Mouse (Mus musculus) hindbrain, embryonic 16.5 days (tissue): ENCODE measurements around the gene Matn4. TPM values are rescaled to one million over a fixed set of nuclear protein-coding genes. Genes with fewer than 3 reads are reported as not detected.

Source experiments
- ATAC-seq: fragments of 200-750 bp; cut with Nextera tagmentation; 2 replicates; pipeline ENCODE4 v1.8.0; 2017; ENCODE audit warnings: moderate TSS enrichment, moderate library complexity
- H3K27ac ChIP-seq: fragments of 300-500 bp; sonication (generic); 2 replicates; pipeline ENCODE4 v1.5.1; 2014; ENCODE audit warnings: low read depth, mild to moderate bottlenecking, control low read depth, low read length, moderate library complexity
- H3K27me3 ChIP-seq: fragments of 300-500 bp; sonication (generic); replicated peaks from 2 replicates; pipeline ENCODE4 v1.6.1; 2014; ENCODE audit warnings: low read length; ENCODE audit not compliant: control insufficient read depth, insufficient read depth
- H3K36me3 ChIP-seq: fragments of 300-500 bp; sonication (generic); 2 replicates; pipeline ENCODE4 v1.6.1; 2014; ENCODE audit warnings: mild to moderate bottlenecking, low read length, moderate library complexity, mixed read lengths; ENCODE audit not compliant: control insufficient read depth, insufficient read depth
- H3K4me1 ChIP-seq: fragments of 300-500 bp; sonication (generic); 2 replicates; pipeline ENCODE4 v1.6.1; 2014; ENCODE audit warnings: low read depth, low read length; ENCODE audit not compliant: control insufficient read depth, insufficient read depth
- H3K4me2 ChIP-seq: fragments of 300-500 bp; sonication (generic); 2 replicates; pipeline ENCODE4 v1.6.1; 2014; ENCODE audit warnings: mild to moderate bottlenecking, low read length, control low read depth, moderate library complexity
- H3K4me3 ChIP-seq: fragments of 300-500 bp; sonication (generic); 2 replicates; pipeline ENCODE4 v1.5.1; 2014; ENCODE audit warnings: mild to moderate bottlenecking, low read length, control low read depth, moderate library complexity
- H3K9ac ChIP-seq: fragments of 300-500 bp; sonication (generic); 2 replicates; pipeline ENCODE4 v1.6.1; 2014; ENCODE audit warnings: low read depth, mild to moderate bottlenecking, control low read depth, low read length, moderate library complexity
- H3K9me3 ChIP-seq: fragments of 300-500 bp; sonication (generic); 2 replicates; pipeline ENCODE4 v1.6.1; 2014; ENCODE audit warnings: mild to moderate bottlenecking, low read length, moderate library complexity; ENCODE audit not compliant: control insufficient read depth
- whole genome bisulfite sequencing: fragments of 180-500 bp; shearing (Covaris S2); extraction: QIAGEN DNeasy Blood & Tissue Kit; methylation state at CpG from one replicate; pipeline ENCODE4 v1.1.7; 2014; 5-methylcytosine and 5-hydroxymethylcytosine counted together
- polyA plus RNA-seq: library from polyadenylated mRNA; unstranded; fragments of >200 nt; fragmentation: Nextera tagmentation; extraction: Ambion mirVana; gene quantifications from 2 replicates; pipeline ENCODE4 v1.2.1, GENCODE M21; 2015

The Matn4 gene
- polyA plus RNA-seq, 1 experiment from 2014 or later = 3.8 TPM

DNA sequence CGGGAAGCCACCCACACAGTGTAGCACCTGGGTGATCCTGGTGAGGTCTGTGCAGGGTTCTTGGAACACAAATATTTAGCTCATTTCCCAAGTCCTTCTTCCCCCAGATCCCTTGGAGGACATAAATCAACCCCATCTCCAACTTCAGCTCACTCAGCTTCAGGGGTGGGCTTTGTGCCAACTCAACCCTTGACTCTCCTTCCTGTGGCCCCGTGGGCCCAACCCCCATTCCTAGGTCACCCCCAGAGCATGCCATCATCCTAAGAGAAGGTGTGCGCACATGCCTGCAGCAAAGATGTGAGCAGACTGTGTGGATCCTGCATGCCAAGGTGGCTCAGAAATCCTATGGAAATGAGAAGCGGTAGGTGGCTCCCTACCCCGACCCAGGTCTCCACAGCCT is 559 bp upstream of the Matn4 start:
- Histone ChIP-seq H3K27me3 (peaks cover 70% of the 10 kb centered on the region), H3K9me3 (no peaks in the 10 kb centered on the region), H3K36me3 (no peaks in the 10 kb centered on the region), H3K4me1 (peaks cover 7% of the 10 kb centered on the region), H3K27ac (no peak overlapping the region), H3K4me3 (no peak overlapping the region), H3K9ac (no peak overlapping the region), H3K4me2 (no peak overlapping the region)
- ATAC-seq = no peak
- 38% methylated on average over 5 of the region's 5 CpGs for WGBS

DNA sequence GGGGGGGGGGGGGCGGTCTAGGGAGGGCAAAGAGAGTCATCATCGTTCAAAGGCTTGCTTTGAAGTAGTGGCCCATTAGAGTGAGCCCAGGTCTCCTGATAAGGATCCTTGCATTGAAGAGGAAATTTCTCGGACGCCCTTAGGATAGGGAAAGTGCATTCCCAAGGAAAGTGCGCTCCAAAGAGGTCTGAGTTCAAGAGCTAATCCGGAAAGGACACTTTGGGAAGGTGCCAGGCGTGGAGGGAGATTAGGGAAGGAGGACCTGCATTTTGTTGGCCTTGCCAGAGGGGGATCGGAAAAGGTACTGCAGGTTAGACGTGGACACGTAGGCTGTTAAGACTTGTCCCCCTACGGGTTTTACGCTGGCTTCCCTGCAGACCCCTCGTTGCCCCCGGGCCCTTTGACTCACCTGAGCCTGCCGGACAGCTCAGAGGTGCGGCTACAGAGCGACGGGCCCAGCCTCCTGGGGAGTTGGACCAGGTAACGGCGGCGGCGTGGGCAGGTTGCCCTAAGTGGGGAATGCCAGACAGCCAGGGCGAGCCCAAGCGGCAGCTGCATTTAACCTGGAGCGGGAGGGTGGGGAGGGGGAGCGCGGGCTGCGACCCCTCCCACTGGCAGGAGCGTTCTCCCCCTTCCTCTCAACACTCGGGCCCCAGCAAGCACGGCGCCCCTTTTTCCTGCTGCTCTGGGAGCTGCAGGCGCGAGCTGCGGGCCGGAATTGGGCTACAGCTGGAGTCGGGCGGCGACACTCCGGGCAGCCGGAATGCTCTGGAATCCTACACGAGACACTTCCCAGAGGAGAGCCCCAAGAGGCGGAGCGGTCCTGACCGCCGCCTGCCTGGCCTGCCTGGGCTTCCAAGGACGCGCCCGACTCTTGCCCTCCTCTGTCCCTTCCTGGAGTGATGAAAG is 624 bp downstream of the Matn4 start:
- Histone ChIP-seq H3K9me3 (no peaks in the 10 kb centered on the region), H3K27ac (no peak overlapping the region), H3K36me3 (no peaks in the 10 kb centered on the region), H3K4me3 (peak overlapping the region; percentile 23), H3K27me3 (peaks cover 71% of the 10 kb centered on the region), H3K4me1 (peaks cover 9% of the 10 kb centered on the region), H3K4me2 (peak overlapping the region; percentile 53), H3K9ac (peak overlapping the region; percentile 35)
- under 1% methylated on average over 42 of the region's 49 CpGs for WGBS
- no peak for ATAC-seq

- Histone ChIP-seq H3K4me1 (peaks cover 9% of the 10 kb centered on the region), H3K36me3 (no peaks in the 10 kb centered on the region), H3K27ac (no peak overlapping the region), H3K27me3 (peaks cover 74% of the 10 kb centered on the region), H3K9ac (no peak overlapping the region), H3K4me3 (no peak overlapping the region), H3K9me3 (no peaks in the 10 kb centered on the region), H3K4me2 (no peak overlapping the region)
- no peak for ATAC-seq
- 10% methylated on average over 14 of the region's 14 CpGs for WGBS
Observed at GRCm38 (mm10) chr2:164403396-164404081, 1.4 kb downstream of the Matn4 start.

DNA sequence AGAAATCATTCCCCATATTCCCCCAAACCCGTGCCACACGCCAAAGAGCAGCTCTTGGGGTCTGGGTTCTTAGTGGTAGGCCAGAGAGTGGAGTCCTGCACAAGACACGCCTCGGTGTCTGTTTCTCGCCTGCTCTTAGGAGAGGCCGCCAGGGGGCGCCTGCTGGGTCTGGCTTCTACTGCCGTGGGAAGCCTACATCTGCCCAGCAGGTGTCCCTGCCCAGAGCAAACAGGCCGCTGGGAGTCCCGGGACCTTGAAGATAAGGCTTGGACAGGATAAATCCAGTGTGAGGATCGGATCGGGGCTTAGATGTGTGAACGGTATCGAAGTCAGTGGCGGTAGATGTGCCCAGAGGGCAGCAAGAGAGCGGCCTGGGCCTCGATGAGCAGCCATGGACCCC is 2.1 kb downstream of the Matn4 start, which contains the start of gene Rbpjl:
Gene Rbpjl (plus strand): TSS at position 236 of the 400 bp plus-strand sequence.
- peaks cover 68% of the 10 kb centered on the region for H3K27me3 ChIP-seq
- WGBS = 4% methylated on average over 17 of the region's 17 CpGs
- no peak within 1 kb of the TSS for H3K4me3 ChIP-seq
- no peak within 1 kb of the TSS for H3K27ac ChIP-seq
- no peak within 1 kb of the TSS for H3K4me2 ChIP-seq
- no peaks in the 10 kb centered on the region for H3K36me3 ChIP-seq
- H3K4me1 ChIP-seq = peaks cover 9% of the 10 kb centered on the region
- no peak within 1 kb of the TSS for H3K9ac ChIP-seq
- peaks cover 3% of the 10 kb centered on the region for H3K9me3 ChIP-seq
- no peak for ATAC-seq

DNA sequence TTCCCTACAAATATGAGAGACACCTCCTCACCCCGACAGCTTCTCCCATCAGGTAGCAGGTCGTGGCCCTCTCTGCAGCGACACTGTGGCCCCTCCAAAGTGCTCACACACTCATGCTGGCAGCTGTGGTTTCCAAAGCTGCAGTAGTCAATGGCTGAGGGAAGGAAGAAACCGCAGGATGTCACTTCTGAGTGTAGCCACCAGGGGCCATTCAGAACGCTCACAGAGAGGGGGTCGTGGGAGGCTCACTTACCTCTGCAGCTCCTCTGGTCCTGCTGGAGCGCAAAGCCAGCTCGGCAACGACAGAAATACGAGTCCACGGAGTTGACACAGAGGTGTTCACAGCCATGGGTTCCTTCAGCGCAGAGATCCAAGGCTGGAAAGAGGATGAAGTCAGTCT is 8.0 kb downstream of the Matn4 start:
- Histone ChIP-seq H3K4me1 (peaks cover 6% of the 10 kb centered on the region), H3K4me2 (no peak overlapping the region), H3K9me3 (peaks cover 11% of the 10 kb centered on the region), H3K27me3 (peaks cover 26% of the 10 kb centered on the region), H3K27ac (no peak overlapping the region), H3K4me3 (no peak overlapping the region), H3K36me3 (no peaks in the 10 kb centered on the region), H3K9ac (no peak overlapping the region)
- 77% methylated on average over 12 of the region's 12 CpGs for WGBS
- no peak for ATAC-seq

GRCm38 (mm10) chr2:164396076-164396475 is 8.9 kb downstream of the Matn4 start:
- ATAC-seq = no peak
- 92% methylated on average over 7 of the region's 7 CpGs for WGBS
- no peaks in the 10 kb centered on the region for H3K36me3 ChIP-seq

GRCm38 (mm10) chr2:164393126-164393525 is 11.8 kb downstream of the Matn4 start:
- 80% methylated on average over 29 of the region's 29 CpGs for WGBS
- Histone ChIP-seq H3K27ac (no peak overlapping the region), H3K36me3 (no peaks in the 10 kb centered on the region), H3K9ac (no peak overlapping the region), H3K4me2 (no peak overlapping the region), H3K27me3 (no peaks in the 10 kb centered on the region), H3K9me3 (peaks cover 10% of the 10 kb centered on the region), H3K4me1 (no peaks in the 10 kb centered on the region; the same call in 1 of the 2 replicates), H3K4me3 (no peak overlapping the region)
- no peak for ATAC-seq

More at GRCm38 (mm10) chr2:164396076-164396475, 8.9 kb downstream of the Matn4 start:
- H3K9ac ChIP-seq = no peak overlapping the region
- H3K27me3 ChIP-seq = peaks cover 18% of the 10 kb centered on the region
- H3K4me3 ChIP-seq = no peak overlapping the region
- H3K4me2 ChIP-seq = no peak overlapping the region
- H3K4me1 ChIP-seq = peaks cover 6% of the 10 kb centered on the region
- peaks cover 11% of the 10 kb centered on the region for H3K9me3 ChIP-seq
- H3K27ac ChIP-seq = no peak overlapping the region

DNA sequence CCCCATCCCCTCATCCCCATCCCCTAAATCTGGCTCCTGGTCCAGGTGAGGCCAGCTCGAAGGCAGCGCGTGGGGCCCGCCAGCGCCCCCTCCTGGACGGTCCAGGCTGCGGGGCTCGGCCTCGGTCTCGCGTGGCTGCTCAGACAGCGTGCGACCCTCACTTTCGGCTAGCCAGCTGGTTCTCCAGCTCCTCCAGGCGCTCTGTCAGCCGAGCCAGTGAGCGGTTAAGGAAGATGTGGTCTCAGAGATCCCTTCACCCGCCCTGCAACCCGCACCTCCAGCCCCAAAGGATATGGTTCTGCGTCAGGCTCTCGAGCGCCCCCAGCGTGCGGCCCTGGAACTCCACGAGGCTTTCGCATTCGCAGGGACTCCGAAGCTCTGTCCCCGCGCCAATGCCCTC is 15.5 kb downstream of the Matn4 start:
- no peaks in the 10 kb centered on the region for H3K36me3 ChIP-seq
- 0% methylated on average over 30 of the region's 30 CpGs for WGBS
- peaks cover 3% of the 10 kb centered on the region; the same call in 1 of the 2 replicates for H3K27me3 ChIP-seq
- H3K9ac ChIP-seq = peak overlapping the region; percentile 74
- H3K4me1 ChIP-seq = peaks cover 7% of the 10 kb centered on the region
- ATAC-seq = peak; percentile 74
- no peaks in the 10 kb centered on the region for H3K9me3 ChIP-seq
- H3K27ac ChIP-seq = peak overlapping the region; percentile 76
- peak overlapping the region; percentile 59 for H3K4me3 ChIP-seq
- peak overlapping the region; percentile 81 for H3K4me2 ChIP-seq

DNA sequence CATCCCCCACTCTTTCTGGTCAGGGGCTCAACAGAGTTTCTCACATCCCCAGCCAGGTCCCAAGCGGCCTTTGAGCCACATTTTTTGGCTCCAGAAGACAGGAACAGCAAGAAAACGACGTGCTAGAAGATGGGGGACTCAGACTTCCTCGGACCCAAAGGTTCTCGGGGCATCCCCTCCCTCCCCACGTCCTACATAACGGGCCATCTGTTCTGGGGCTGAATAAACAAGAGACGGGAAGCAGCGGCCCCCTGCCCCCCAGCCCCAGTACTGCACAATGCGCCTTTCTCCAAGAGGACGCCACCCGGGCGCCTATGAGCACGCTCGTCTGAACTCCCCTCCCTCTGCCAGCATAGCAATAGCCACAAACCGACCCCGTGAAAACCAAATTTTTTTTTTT is 15.9 kb downstream of the Matn4 start, which contains the start of gene Slpi:
Gene Slpi (minus strand): TSS at position 76 of the 400 bp plus-strand sequence.
- peak within 1 kb of the TSS; percentile 76 for H3K27ac ChIP-seq
- H3K27me3 ChIP-seq = peaks cover 3% of the 10 kb centered on the region; the same call in 1 of the 2 replicates
- WGBS = under 1% methylated on average over 17 of the region's 17 CpGs
- no peaks in the 10 kb centered on the region for H3K9me3 ChIP-seq
- peaks cover 7% of the 10 kb centered on the region for H3K4me1 ChIP-seq
- peak within 1 kb of the TSS; percentile 74 for H3K9ac ChIP-seq
- peak within 1 kb of the TSS; percentile 81 for H3K4me2 ChIP-seq
- peak within 1 kb of the TSS; percentile 59 for H3K4me3 ChIP-seq
- H3K36me3 ChIP-seq = no peaks in the 10 kb centered on the region
- ATAC-seq = peak; percentile 68
